Mouse (Mus musculus) gastrocnemius, postnatal 10 days (tissue): Measurements from ENCODE around the gene Lrp6. TPM values are rescaled to one million over a fixed set of nuclear protein-coding genes. Genes with fewer than 3 reads are reported as not detected.

ENCODE experiments used
- DNase-seq: peaks from one replicate; pipeline ENCODE4 v3.0.0; 2021; ENCODE audit warnings: mixed read lengths
- total RNA-seq, 2 experiments: library from RNA; stranded (reverse); gene quantifications; 2 replicates each; pipeline ENCODE4 v1.2.3; 2021

The Lrp6 gene
- total RNA-seq, 2 experiments from 2014 or later, result 47.9 to 54.3 TPM

DNA sequence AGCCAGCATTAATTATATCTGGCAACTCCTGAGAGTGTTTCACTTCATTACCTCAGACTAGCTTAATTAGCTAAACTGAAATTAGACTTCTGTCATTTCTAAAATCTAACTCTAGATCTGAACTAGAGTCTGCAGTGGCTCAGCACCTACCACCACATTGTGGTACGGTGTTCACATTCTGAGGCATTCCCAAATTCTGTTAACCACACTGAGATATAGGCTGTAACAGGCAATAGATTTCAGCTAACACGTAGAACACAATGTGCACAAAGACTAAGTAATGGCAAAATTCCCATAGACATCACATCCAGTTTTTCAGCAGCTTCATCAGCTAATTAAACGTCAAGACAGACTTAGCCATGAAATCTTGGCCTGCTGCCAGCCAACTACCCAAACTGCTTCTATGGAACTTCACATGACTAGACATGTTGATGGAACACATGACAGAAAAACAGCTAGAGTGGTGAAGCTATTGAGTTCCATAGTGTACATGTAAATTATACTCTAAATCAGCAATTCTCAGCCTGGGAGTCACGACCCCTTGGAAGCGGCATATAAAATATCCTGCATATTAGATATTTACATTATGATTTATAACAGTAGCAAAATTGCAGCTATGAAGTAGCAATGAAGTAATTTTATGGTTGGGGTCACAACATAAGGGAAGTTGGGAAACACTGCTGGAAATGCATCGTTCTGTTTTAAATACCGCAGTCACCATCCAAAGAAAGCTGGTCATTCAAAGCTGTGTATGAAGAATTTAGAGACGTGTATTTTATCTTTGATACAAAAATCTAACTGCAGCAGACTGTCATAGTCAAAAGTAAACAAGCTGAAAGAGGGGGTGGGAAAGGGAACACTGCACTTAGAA lies 71.7 kb downstream of the Lrp6 start:
- DNase-seq, result no peak

DNA sequence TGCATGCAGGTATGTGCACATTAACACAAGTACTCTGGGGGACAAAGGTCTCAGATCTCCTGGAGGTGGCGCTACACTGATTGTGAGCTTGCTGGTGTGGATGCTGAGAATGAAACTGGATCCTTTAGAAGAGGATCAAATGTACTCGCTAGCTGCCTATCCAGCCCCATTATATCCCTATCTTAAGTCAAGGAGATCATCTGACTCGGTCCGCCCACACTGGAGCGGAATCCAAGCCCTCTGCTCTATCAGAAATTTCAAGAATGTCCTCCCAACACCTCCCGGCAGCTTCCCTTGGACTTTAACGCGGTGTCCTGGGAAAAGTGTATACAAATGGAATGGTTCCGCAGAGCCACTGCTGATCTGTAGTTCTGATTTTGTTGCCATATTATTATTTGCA lies 77.1 kb downstream of the Lrp6 start:
- no peak for DNase-seq

DNA sequence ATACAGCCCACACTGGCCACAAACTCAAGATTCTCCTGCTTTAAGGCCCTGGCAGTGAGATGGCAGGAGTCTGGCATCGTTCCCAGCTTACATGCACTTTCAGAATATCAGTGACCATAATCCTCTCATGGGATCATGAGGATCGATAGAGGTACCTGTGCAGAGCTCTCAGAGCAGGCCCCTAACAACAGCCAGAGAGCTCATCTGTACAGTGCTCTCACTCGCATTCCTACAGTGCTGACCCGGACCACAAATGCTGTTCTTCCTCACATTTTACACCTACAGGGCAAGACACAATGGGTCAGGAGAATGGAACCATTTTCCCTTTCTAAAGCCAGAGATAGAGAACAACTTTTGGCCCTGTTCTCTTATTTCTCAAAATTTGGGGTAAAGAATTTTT lies 77.6 kb downstream of the Lrp6 start:
- no peak for DNase-seq

DNA sequence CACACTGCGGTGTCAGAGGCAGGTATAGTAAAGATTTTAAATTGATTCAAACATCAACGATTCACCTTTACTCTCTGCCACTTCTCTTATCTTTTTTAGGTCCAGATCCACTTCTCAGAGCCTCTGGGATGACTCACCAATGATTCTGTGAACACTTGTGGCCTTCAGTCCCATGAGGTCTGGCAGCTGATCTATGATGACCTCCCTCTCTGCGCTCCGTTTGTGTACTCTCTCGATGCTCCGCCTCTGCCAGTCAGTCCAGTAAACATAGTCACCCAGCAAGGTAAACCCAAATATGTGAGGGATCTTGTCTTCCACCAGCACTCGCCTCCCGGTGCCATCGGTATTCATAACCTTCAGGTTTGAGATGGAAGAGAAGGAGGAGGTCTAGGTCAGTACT lies 80.4 kb downstream of the Lrp6 start:
- no peak for DNase-seq

DNA sequence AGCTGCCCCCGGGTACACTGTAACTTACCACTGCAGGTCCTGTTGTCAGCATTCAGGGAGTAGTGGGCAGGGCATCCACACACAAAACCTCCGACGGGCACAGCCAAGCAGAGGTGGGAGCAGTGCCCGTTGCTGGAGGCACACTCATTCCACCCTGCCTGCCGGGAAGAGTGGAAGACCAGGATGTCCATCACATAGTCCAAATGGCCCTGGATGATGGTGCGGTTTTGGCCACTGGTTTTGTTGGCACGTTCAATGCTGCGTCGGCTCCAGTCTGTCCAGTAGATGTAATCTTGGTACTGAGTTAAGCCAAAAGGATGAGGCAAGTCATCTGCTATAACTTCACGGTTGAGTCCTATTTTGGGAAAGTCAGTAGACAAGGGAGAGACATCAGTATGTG lies 87.3 kb downstream of the Lrp6 start:
- DNase-seq, result no peak

DNA sequence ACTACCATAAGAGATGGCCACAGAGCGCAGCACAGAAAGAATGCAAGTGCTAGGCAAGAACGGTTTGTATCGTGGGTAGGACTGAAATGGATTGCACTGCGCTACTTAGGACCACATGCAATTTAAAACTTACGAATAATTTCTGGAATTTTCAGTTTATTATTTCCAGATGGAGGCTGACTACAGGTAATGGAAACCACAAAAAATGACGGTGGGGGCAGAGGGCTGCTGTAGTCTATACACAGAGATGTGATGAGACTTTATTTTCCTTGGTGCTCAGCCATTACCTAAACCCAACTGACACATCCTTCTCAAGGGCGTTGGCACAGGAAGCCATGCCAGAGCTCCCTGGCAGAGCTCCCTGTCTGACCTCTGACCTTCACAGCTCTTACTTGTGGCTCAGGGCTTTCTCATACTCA lies 93.6 kb downstream of the Lrp6 start:
- no peak for DNase-seq

DNA sequence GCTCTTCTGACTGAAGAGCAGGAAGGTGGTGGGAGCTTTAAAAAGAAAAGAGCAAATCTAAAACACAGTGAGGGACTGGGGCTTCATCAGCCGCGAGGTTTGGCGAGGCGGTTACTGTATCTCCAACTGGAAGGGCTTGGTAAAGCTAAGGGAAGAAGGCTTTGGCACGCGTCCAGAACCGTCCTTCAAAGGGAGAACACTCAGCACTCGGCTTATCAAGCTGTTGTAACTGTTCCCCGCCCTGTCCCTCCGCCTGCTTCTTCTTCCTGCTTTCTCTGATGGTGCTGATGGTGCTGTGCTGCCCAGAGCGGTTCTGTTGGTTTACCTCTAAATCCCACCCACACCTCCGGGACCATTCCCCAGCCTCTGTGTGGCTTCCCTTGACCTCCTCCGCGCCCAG lies 95.9 kb downstream of the Lrp6 start:
- DNase-seq, result peak; percentile 47

DNA sequence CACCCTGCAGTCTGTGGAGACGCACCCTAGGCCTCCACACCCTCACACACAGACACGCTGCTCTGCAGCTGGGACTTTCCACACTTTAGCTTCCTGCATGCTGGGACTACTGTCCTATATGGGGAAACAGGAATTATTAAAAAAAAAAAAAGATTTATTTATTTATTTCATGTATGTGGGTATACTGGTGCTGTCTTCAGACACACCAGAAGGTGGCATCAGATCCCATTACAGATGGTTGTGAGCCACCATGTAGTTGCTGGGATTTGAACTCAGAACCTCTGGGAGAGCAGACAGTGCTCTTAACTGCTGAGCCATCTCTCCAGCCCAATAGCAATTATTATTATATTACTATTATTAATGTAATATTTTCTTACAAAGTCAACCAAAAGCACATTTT lies 97.5 kb downstream of the Lrp6 start:
- DNase-seq, result no peak

DNA sequence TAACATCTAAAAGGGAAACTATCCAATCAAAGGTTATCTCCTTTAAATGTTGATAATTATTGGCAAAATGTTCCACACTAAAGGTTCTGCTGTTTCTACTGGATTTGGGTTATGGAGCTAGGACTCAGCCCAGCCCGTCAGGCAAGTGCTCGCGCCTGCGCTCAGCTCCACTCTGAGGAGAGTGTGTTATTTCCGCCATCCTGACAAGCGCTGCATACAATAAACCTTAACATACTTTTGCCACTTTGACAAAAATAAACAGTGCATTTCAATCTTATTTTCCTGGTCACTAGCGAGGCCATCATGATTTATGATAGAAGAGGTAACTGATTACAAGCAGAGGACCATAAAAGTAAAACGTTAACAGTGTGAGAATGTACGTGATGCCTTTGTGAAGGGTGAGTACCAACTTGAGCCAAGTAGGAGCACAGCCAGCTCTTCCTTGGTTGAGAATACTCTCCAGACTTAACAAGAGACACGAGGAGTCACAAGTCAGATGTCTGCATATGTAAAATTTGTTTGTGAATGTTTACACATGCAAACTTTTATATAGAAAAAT lies 100.0 kb downstream of the Lrp6 start:
- no peak for DNase-seq

DNA sequence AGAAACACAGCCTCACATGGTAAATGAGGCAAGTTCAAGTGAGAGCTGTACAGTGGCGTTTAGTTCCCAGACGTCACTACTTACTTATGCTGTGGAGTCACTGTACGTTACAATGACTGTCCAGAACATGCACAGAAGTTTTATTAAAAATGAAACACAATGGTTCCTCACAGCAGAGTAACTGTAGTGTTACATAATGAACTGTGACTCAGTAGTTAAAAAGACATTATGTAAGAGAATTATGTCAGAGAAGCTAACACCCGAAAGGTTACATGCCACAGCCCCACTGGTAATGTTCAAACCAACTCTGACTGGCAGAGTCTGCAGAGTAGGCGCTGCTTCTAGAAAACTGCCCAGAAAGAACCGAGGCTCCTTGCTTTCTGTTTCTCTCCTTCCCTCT lies 105.6 kb downstream of the Lrp6 start:
- DNase-seq, result no peak

DNA sequence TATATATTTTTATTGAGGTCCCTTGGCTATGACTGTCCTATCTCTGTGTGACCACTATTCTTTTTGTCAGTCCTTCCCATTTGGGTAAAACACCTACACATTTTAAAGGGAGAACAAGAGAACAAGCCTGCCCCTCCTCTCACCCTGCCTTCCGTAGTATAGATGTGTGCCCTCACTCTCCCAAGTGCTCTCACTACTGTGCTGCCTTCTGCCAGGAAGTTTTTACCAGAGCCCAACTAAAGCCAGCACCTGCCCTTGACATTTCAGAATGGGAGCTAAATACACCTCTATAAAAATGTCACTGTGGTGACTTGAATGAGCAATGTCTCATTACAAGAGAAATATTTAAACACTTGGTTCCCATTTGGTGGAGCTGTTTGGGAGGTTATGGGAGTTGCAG lies 108.4 kb downstream of the Lrp6 start:
- DNase-seq, result no peak

DNA sequence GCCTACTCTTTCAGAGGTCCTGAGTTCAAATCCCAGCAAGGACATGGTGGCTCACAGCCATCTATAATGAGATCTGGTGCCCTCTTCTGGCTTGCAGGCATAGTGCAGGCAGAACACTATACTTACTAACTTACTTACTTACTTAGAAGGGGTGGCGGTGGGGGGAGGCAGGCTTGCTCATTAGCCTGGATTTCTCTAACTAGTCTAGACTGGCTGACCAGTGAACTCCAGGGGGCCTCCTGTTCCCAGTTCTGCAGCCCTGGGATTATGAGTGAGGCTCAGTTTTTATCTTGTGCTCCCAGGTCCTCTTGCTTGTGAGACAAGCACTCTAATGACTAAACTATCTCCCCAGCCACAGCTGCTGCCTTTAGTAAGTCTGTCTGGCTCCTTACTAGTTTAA lies 112.7 kb downstream of the Lrp6 start:
- no peak for DNase-seq

DNA sequence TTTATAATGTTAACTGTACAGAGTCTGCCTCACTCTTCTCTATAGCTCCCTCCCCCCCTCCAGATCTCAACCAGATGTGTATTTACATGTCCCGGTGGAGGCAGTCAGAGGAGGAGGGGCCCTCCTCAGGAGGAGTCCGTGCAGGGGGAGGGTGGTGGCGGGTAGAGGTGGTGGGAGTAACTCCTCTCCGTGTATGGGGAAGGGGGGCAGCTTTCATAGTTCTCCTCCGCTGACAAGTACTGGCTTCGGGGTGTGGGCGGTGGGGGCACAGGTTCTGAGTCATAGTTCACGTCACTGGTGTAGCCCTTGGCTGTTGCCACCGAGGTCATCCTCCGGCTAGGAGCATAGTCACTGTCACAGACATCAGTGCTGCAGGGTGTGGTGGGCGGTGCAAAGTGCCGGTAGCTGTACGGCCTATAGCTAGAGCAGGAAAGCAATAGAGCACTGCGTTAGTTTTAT lies 116.1 kb downstream of the Lrp6 start:
- DNase-seq, result no peak

DNA sequence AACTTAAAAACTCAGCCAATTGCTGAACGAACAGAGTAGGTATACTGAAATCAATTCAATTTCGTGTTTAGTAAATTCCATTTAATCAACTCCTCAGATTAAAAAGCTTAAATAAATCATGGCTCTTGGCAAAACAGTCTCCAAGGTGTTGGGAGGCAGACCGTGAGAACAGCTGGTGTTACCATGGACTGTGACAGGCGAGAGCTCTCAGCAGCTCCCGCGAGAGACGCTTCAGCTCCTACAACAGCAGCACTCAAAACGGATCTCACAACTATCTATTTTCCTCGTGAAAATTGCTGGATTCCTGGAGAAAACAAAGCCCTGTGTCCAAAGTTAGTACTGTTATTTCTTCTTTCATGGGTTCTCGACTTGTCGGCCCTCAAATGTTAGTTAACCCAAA lies 116.8 kb downstream of the Lrp6 start:
- DNase-seq, result no peak

DNA sequence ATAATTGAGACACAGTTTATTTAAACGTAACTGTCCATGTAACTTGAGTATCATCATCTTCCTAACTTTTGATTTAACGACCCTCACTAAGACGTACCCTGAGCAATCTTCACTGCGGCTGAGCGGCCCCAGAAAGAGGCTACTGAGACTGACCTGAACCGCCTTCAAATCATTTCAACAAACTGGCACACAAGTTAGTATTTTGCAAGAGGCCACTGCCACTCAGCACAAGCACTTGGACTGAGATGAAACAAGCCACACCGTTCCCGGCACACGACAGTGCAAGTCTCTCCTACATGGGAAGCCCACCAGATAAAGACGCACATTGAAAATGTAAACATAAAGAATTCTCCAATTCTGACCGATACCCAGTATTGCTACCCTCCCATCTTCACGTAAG lies 118.3 kb downstream of the Lrp6 start:
- no peak for DNase-seq

DNA sequence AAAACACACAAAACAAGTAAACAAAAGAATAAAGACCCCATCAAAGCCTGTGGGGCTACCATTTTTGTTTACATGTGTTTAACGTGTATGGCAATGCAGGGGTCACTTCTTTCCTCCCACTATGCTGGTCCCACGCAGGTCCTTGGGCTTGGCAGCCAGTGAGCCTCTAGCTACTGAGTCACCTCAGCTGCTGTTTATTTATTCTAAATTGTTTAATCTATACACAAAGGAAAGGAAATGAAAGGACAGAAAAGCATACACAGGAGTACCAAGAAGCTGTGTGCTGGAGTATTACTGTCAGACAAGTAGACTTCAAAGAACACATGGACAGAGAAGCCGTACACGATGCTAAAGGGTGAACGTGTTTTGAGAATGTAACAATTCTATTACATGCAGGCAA lies 122.8 kb downstream of the Lrp6 start:
- DNase-seq, result no peak

DNA sequence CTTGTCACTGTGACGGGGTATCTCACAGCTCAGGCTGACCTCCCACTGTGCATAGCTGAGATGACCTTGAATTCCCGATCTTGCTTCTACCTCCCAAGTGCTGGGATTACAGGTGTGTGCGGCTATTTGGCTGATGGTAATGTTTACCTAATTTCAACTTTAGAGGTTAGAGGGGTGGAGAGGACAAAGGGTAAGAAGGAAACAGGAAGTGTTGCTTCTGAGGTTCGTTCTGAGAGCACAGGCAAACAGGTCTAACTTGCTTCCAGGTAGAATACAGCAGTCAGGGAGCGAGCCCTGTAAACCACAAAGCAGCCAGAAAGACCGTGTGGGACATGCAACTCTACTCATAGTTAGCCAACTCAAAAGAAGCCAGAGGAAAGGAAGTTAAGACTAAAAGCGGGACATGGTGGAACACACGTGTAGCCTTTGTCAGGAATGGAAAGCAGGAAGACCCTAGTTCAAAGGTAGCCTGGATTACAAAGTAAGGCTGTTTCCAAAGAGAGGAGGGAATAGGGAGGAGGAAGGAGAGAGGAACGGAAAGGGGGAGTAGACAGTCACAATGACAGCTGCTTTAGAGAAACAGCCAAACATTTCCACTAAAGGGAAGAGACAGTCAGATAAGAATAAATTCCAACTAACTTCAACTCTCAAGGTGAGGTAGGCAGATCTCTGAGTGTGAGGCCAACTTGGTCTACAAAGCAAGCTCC lies 123.4 kb downstream of the Lrp6 start:
- DNase-seq, result no peak

DNA sequence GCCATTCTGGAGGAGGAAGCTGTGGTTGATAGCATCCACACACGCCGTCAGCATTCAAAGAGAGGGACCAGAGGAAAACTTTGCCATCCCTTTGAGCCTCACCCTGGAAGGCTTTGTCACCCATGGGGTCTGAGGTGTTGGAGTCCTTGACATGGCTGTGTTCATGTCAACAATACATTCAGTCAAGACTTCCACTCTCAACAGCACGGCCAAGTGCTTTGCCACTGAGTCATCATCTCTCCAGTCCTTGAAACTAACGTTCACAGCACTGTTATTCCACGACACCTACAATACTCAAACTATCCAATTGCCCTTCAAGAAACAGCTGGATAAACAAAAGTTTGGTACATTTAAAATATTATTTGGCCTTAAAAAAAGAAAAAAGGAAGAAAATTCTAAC lies 124.5 kb downstream of the Lrp6 start:
- no peak for DNase-seq

DNA sequence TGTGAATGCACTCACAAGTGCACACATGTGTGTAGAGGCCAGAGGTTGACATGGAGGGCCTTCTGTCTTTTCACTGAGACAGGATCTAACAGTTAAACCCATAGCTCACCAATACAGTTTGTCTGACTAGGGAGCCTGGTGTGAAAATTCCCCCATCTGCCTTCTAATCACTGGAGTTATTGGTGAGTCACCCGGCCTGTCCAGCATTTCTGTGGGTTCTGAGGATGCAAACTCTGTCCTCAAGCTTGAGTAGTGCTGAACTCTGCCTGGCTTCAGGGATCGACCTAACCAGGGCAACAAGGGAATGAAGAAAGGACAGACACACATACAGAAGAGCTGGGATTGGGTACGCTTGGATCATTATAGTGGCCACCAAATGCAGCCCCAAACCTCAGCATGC lies 125.0 kb downstream of the Lrp6 start:
- DNase-seq, result no peak

DNA sequence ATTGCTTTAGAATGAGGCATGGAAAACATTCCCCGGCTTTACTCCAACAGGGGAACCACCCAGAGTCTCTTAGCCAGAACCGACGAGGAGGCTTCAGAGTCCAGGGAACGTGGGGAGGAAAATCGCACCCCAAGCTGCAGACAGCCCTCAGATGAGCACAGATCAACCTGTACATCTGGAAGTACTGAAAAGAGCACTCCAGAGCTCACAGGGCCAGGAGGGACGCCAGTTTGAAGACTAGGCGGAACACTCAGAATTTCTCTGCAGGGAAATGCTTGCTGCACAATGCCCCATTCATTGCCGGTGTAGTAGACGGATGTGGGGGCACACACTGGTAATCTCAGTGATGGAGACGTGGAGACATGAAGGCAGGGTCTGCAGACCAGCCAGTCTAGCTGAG lies 126.7 kb downstream of the Lrp6 start:
- DNase-seq, result no peak

DNA sequence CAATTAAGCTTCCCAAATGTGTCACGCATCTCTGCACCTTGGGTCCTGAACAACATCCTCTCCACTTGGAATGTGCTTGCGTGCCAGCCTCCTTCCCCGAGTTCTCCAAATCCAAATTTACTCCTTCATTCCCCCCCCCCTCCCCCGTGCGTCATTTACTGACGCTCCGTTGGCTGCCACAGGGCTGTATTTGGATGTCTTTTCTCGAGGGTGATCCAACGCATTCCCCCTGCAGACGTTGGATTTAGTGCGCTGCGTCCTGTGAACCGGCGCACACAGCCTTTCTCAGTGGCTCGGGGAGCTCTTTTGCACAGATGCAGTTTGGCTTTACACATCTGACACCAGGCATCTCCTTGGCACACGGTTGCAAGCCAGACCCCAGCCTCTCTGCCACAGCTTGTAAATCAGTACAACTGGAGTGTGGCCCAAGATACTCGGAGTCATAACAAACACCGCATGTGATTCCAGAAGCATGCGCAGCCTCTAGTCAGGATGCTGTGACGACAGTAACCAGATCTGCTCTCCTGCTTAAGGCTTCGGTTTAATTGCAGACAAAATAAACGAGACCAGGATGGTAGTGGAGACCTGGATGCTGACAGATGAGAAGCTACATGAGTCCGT lies 127.3 kb downstream of the Lrp6 start:
- peak; percentile 25 for DNase-seq

DNA sequence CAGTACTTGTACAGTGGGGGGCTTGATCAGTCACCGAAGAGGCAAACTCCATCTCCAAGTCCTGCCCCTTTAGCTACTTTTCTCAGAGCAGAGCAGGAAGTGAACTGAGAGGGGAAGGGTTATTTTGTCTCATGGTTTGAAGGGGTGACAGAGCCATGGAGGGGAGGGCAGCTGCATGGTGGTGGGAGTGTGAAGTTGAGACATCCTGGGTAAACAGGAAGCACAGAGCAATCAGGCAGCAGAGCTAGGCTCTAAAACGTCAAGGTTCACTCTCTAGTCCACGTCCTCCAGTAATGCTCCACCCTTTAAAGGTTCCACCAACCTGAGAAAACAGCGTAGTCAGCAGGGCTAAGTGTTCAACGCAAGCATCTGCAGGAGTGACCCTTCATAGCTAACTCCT lies 129.8 kb downstream of the Lrp6 start:
- no peak for DNase-seq

DNA sequence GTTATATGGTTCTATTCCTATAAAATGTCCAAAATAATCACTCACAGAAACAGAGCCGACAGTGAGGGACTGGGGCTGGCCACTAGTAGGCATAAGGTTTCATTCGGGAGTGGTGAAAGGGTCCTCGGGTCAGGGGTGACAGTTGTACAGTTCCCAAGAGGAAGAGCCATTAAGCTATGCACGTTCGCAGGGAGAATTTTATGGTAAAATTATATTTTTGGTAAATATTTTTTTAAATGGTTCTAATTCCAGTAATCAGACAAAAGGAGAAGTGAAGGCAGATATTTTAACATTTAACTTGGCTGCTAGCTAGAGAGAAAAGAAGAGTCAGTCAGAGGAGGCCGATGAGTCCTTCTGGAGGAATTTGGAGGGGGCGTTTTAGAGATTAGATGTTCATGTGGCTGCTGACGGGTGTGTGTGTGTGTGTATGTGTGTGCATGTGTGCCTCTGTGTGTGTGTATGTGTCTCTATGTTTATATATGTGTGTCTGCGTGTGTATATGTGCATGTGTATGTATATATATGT lies 131.8 kb downstream of the Lrp6 start:
- DNase-seq, result no peak
